Mouse (Mus musculus) gastrocnemius, postnatal 10 days (tissue): ENCODE results near the gene Tbx1. TPM values are rescaled to one million over a fixed set of nuclear protein-coding genes. Genes with fewer than 3 reads are reported as not detected.

Source experiments
- DNase-seq: peaks from one replicate; pipeline ENCODE4 v3.0.0; 2021; ENCODE audit warnings: mixed read lengths
- total RNA-seq, 2 experiments: library from RNA; stranded (reverse); gene quantifications; 2 replicates each; pipeline ENCODE4 v1.2.3; 2021

Tbx1 gene
- total RNA-seq, 2 experiments from 2014 or later: 2.3 to 5.5 TPM

DNA sequence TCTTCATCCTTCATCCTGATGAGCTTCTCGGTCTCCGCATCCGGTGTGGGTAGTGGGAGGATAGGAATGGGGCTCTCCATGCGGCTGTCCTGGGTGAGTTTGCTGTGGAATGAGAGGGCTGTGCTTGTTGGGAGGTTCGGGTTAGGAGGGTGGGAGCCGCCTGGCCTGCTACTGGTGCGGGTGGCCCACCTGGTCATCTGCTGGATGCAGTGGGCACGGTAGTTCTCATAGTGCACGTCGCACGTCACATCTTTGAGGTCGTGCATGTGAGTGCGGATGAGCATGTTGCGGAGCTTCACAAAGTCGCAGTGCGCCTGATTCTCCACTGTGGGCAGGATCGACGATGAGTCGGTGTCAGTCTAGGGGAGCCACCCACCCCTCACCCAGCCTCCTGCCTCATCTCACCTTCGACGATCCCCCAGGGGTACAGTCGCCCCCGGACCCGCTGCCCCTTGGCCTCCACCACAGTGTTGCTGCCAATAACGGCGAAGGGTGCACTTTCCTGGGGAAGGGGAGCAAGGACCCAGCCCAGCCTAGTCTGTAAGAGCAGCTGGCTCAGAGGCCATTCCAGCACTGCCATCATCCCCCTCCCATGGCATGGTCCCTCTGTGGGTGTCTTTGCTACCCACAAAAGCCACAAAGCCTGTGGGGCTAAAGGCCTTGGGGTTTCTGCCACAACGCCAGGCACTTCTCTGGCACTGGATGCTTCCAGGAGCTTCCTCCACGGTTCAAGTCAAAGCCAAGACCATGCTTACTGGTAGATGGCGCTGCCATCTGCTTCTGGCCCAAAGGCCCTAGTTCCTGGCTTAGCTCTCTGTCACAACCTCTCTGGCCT is 32.7 kb upstream of the Tbx1 start:
- DNase-seq: no peak

DNA sequence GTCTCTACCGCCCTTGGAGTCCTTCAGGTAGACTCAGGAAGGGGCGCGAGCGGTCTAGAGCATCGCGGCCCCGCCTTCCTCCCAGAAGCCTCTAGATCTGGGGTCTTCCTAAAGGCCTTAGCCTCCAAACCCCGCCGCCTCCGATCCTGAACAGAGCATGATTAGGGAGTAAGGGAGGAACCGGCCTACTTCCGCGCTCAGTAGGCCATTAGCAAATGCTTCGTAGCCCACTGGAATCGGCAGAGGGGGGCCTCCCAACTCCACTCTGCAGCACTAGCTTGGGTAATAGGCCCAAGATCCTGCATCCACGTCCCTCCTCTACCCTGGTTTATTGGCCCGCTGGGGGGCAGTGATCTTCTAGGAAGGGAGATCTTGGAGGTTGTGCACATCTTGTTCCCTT is 31.5 kb upstream of the Tbx1 start, which contains the start of gene Gp1bb:
Gene Gp1bb (minus strand): TSS at position 385 of the 400 bp plus-strand sequence.
- no peak for DNase-seq

DNA sequence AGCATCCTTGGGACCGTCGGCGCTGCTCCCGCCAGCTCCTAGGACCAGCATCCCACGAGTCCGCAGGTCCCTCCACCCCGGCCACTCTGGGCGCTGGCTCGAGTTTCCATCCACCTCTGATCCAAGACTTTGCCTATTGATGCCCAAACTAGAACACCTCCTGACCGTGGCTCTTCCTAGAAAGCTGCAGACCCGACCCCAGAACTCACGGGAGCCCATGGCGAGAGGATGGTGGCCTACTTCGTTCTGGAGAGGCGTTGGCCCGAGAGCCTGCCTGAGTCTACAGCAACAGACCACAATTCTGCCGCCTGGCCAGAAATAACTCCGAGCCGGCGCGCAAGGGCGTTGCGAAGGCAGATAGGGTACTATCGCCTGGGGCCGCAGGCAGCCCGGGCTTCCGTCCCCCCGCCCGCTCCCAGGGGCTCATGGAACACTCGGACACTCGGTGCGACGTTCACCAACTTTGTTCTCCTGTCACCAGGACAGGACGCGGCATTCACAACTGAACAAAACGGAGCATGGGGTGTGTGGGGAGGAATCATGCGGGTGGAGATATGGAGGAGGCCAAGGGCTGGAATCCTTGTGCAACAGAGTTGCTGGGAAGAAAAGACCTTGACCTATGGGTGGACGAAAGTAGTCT is 31.0 kb upstream of the Tbx1 start:
- DNase-seq: no peak

DNA sequence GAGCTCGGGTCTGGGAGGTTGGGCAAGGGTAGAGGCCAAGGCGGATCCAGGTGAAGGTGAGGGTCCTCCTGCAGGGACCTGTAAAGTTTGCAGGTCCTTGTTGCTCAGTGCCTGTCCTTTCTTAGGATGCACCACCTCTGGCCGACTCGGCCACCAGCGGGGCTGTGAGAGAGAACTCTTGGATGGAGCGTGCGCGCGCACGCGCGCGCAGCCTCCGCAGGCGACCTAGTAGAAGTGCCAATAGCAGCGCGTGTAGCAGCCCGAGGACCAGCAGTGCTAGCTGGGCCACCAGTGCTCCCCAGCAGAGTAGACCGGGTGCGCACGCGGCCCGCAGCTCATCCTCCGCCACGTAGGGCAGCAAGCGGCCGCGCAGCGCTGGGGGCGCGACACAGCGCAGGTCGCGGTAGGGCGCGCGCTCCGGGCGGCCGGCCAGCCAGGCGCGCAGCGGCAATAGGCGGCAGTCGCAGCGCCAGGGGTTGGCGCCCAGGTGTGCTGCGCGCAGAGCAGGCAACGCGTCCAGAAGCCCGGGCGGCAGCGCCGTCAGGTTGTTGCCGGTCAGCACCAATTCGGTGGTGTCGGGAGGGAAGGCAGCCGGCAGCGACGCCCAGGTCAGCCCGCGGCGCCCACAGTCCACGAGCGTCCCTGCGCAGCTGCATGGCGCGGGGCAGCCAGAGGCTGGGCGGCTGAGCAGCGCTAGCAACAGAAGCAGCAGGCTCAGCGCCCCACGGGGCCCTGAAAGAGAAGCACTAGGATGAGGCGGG is 30.3 kb upstream of the Tbx1 start:
- DNase-seq: peak; percentile 50

DNA sequence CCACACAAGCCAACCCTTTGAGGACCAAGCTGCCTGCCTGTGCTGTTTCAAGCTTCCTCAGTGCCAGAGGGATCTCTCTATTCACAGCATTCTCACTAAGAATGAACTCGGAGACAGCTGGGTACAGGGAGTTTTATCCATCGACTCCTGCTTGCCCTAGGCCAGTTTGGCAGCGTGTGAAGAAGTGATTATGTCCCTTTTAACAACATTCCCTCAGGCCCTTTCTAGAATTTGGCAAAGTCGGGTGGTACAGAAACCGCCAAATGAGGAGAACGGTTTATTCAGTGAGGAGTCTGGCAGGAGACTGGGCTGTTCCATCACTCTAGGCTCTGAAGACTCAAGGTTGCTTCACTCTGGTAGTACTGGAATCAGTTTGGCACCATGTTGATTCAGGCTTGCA is 29.7 kb upstream of the Tbx1 start:
- DNase-seq: no peak

DNA sequence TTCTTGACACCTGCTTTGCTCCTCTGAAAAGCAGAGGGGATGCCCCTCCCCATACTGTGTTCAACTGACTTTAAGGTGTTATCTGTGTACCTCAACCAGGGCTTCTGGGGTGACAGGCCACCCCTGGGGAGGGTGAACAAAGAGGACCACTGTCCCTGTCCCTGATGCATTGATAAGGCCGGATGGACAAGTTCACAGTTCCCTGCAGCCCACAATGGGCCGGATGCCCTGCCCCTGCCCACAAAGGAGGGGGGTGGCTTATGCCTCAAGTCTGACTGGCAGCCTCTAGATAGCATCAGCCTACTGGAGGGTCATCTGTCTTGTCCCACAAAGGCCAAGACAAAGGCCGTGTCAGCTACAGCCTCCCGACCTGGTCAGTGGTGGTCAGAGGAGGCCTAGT is 28.6 kb upstream of the Tbx1 start:
- no peak for DNase-seq

DNA sequence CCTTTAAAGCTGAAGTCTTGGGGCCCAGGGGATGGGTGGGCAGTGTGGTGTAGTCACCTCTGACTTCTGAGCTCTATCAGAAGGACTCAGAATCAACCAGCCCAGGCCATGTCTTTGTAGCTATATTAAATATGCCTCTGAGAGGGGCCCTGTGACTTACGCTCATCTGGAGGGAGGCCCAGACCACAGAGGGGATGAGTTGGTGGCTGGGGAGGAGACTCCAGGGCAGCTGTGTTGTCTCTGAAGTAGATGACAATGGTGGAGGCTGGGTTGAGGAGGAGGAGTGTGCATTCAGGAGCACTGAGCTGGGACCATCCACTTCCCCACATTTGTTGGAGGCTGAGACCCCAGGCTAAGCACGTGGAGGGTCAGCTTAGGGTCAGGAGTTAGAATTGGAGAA is 27.8 kb upstream of the Tbx1 start:
- no peak for DNase-seq

DNA sequence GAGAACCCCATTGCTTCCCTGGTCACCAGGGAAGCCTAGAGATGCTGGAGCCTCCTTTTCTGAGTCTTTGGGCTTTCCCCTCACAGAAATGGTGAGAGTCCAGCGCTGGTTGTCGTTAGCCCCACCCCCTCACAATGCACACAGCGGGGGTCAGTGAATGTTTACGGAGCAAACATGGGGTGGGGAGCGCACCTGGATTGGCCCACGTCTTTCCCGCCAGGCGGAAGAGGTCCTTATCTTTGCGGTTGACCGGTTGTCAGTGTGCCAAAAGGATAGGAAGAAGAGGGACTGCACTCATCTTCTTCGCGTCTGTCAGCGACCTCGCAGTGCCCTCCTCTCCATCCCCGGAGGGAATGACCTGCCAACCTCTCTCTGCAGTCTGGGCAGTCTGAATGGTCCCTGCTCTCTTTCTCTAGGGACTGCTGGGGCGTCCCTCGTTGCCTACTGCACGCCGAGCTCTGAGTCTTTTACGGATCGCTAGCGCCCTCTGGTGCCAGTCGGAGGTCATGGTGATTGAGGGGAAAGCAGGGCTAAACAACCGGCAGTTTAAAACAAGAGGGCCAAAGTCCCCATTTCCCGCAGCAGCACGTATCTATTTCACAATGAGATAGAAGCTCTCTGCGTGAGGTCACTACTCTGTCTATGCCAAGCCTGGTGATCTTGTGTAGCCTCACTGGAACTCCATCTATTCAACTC is 27.0 kb upstream of the Tbx1 start:
- peak; percentile 90 for DNase-seq

DNA sequence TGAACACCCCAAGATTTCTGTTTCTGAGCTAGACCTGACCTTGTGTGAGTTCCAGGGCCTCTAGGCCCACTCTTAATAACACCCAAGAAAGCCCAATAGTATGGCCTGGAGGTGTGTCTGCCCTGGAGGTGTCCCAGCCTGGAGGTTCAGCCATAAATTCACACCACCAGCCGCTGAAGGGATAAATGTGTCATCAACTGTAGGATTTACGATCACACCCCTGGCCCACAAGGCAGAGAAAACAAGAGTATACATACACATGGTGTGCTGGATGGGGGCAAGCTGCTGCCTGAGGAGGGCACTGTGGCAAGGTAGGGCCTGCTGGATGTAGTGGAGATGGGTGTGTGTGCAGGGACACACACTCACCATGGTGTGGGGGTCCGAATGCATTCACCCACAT is 22.8 kb upstream of the Tbx1 start:
- no peak for DNase-seq

DNA sequence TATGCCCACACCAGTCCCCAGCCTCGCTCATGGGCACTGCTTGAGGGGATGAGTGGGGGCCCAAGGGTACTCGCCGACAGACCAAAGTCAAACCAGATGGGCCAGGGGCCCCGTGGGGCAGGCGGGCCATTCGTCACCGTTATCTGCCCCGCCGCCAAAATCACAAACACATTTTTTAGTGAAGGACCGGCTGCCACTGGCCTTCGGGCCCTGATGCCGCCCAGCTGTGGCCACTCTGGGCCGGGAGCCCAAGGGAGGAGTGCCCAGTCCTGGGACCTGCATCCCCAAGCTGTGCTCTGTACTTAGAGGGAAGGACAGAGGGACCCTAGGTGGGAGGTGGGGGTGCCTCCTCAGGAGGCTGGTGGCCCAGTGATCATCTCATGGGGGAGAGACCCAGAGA is 21.3 kb upstream of the Tbx1 start:
- DNase-seq: no peak

DNA sequence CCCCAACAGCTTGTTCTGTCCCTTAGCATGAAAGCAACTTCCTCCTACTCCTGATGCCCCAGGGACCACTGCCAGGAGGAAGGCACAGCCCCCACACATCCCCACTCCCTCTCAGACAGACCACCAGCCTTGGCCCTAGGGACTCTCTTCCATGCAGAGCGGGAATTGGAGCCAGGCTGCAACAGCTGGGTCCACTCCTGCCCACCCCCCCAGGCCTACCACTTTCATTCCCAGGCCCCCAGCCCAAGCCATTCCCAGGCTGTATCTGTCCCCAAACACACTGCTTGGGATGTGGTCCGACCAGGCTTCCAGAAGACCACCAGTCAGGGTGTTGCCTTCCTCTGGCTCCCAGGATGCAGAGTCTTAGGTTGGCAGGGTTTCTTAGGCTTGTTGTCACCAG is 18.6 kb upstream of the Tbx1 start:
- DNase-seq: no peak

DNA sequence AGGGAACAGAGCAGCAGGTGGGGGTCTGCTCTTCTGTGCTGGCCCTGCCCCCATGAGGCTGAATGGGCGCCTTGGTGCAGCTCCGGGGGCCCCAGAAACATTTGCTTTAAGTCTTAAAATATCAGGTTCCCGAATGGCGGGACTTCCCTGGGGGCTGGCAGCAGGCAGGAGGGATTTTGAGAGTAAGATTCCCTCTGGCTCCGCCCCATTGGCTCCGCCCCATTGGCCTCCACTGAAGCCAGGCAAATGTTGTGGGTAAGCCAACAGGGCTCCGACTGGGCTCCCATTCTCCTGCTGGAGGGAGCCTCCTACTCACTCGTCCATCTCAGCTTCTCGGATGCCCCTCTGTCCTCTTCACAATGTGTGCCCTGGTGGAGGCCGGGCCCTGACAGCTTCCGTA is 17.8 kb upstream of the Tbx1 start:
- peak; percentile 60 for DNase-seq

DNA sequence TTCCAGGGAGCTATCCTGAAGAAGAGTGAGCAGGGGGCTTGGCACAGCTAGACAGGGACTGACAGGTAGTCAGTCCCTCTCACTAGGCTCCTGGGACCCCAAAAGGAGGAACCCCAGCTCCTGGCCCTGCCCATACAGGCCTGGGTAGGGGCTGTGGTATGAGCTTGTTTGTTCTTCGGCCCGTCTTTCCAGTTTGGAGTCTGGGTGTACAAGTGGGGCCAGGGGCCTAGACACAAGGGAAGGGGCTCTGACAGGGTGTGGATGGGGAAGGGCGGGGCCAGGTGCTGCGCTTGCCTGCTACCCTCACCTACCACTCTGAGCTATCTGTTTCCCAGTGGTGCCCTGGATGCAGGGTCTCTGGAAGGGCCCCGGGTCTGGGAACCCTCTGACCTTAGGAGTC is 15.2 kb upstream of the Tbx1 start:
- no peak for DNase-seq

DNA sequence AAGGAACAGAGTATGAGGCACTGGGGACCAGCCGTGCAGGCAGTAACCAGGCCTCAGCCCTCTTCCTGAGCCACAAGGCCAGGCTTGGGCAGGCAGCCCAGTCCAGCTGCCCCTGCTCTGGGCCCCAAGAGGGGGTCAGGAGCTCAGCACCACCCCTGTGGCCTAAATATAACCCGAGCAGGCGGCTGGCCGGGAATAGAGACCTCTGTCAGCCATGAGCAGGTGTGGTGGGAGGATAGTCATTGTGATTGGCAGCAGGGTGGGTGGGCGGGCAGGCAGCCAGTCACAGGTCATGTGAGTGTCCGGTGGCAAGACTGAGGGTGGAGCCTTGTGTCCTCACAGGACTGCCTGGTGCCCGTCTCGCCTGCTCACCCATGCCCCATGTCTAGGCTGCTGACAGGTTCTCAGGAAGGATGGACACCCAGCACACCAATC is 13.8 kb upstream of the Tbx1 start:
- peak; percentile 71 for DNase-seq

DNA sequence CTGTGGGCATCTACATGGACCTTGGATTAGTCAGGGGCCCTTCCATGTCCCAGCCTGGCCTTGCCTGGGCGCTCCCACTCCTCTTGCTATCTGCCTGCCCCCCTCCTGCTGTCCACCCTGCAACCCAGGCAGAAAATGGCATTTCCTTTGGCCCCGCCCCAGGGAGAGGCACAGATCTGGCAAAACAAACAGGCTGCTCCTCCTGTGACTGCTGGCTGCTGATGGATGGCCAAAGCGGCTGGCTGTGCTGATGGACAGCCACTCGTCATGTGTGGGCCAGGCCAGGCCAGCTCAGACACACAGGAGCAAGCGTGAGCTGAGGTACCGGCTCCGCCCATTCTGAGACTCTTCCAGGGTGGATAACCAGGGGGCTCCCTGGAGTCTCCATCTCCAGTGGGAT is 11.0 kb upstream of the Tbx1 start:
- DNase-seq: no peak

DNA sequence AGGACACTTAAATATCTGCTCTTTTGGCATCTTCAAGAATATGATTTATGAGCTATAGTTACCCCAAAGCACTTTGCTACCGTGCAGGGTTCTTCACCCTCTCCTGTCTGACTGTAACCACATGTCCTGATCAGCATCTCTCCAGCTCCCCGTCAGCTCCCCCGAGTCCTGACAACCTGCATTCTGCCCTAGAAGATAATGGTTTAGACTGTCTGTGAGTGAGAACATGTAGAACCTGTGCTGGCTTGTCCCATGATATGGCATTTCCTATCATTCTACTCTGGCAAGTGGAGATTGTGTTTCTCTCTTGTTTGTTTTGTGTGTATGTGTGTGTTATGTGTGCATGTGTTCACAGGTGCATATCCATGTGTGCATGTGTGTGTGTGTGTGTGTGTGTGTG is 7.5 kb upstream of the Tbx1 start:
- no peak for DNase-seq

DNA sequence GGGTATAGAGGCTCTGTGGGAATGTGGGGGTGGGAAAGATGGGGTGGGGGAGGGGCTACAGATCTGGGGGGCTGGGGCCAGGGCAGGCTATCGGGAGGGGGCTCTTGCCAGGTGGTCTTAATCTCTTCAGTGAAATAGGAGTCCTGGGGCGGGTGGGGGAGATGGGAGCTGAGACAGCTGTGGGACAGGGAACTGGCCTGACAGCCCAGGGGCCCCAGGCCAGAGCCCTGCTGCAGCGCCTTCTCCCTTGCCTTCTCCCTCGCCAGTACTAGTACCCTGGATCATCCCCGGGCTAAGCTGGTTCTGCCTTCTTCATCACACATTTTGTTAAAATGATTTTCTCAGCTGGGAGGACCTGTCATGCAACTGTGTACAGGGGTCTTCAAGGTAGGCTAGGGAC is 5.8 kb upstream of the Tbx1 start:
- no peak for DNase-seq

DNA sequence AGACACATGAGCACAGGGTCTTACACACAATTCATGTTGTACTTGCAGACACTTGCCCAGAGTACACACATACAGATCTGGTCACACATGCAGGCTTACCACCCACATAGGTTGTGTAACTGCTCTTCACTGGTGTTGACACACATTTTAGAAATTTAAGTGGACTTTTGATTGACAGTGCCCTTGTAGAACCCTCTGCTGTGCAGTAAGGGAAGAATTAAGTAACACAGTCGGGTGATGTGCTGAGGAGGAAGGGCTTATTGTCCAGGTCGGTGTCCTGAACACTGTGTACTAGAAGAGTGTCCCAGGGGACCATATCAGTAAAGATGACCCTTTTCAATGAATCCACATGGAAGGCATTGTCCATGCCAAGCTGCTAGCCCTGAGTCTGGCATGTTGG is 3.5 kb upstream of the Tbx1 start:
- no peak for DNase-seq

DNA sequence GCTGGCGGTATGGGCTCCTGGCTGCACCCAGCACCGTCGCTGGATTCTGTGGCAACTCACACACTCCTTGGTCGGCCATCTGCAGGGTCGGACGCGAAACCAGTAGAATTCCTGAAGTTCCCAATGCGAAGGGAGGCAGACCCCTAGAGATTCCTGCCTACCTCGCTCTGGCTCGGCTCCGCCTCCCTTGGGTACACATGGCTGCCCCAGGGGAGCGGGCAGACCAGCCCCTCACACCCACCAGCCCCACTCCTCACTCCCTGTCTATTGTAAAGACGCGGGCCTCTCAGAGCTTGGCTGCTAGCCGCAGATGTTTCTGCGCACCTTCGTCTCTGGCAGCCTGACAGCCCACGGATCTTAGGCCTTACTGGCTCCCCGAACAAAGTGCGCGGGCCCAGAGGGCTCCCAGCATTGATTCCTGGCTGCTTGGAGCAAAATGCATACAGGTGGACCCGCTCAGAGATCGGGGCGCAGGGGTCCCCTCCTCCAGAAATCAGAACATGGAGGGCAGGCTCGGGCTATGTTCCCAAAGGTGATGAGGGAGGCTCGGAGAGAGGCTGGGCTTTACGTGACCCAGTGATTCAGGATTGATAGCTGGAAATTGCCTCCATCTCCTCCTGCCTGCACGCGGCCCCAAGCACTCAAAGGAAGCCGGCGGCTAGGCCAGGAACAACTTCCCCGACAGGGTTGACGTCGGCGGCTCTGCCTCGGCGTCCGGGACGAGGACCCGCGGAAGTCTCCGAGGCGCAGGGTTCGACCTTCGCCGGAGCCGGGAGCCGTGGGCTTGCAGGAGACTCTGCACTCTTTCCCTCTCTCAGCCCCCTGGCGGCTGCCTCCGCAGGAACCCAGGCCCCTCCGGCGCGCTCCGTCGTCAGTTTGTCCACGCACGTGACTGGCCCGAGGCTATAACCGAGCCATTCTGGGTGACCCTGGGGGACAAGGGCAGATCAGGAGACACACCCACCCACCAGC is 862 bp upstream of the Tbx1 start:
- DNase-seq: no peak

DNA sequence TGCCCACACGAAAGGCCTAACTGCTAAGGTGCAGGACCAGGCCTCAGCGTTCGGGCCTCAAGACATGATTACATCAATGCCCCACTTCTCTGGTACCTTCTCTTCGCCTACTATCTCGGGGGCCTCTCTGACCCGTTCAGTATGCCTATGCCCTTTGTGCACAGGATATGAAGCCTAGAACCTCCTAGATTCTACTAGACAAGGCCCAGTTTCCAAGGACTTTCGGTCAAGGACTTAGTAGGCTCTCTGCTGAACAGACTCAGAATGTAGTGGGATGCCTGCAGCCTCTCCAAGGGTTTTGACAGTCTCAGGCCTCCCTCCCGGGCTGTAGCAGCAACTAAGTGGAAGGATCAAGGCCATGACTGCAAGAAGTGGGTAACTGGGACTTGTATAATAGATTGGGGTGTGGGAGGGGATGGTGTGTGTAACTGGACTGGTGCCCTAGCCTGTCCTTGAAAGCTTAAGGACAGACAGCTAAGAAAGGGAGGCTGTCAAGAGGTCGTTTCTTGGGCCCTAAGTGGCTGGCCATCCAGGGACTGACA is 1.3 kb downstream of the Tbx1 start:
- DNase-seq: no peak

DNA sequence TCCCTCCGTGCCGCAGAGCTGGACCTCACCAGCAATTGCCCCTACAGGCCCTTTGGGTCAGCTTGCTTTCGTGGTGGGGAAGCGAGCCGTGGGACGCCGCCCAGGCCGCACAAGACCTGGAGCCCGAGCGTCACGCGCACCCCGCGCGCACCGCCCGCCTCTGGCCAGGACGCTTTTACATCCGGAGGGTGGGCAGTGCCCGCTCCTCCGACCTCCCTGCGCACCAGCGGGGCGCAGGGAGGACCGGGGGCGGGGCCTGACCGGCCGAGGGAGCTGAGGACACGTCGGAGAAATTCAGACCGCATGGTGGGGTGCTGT is 1.8 kb downstream of the Tbx1 start:
- DNase-seq: no peak
